Mouse (Mus musculus): ENCODE results near the gene Il12rb1.

The Il12rb1 gene

DNA sequence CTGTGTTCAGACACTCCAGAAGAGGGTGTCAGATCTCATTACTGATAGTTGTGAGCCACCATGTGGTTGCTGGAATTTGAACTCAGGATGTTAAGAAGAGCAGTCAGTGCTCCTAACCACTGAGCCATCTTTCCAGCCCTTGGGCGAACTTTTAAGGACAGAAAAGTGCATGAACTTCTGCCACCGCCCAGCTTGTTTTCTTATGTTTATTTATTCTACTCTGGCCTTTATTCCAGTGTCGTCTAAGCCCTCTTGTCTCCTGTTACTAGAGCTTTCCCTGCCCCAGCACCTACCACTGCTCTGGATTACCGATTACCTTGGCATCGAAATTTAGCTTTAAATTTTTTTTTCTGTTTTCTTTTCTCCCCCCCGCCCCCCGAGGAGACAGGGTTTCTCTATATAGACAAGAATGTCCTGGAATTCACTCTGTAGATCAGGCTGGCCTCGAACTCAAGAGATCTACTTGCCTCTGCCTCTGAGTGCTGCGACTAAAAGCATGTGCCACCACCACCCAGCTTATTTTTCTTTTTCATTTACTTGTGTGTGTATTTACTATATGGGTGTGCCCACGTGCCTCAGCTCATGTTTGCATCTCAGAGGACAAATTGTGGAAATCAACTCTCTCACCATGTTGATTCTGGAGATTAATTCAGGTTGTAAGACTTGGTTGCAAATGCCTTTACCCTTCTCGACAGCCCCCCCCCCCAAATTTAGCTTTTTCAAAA, 5.3 kb upstream of the Il12rb1 start:
- TF ChIP-seq GATA4 (IDR thresholded peaks at IDR 0.05; ENCODE audit: insufficient replicate concordance, low read length), result no peak

GRCm38 (mm10) chr8:70803761-70804480, 4.3 kb upstream of the Il12rb1 start:
- no peak for TF ChIP-seq GATA4 (IDR thresholded peaks at IDR 0.05; ENCODE audit: insufficient replicate concordance, low read length)

DNA sequence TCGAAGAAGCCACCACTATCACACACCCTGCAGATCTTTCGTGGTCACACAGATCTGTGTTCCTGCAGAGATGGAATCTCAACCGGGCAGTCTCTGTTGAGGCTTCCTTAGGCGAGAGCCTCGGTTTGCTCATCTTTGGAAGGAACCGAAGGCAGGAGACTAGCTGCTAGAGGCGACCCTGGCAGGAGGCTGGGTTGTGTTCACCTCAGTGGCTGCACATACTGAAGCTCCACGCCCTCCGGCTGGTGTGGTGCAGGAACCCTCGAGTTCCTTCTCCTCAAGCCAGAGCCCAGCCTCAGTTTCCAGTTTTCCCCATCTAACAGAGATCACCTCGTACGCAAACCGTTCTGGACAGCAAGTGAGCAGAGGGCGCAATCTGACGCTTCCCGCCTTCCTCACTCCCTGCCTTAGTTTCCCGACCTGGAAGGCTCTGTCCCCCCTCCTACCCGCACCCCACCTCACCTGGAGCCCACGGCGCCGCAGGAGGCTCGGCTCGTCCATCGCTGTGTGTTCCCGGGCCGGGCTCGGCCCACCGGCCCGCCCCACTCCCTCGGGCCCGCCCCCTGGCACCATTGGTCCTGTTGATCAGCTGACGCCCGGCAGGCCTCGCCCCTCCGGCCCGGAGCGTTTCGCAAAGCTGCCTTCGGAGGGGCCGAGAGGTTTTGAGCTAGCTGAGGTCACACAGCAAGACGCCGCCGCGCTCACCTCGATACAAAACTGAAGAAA, 3.6 kb upstream of the Il12rb1 start, which contains the start of gene Mast3:
Gene Mast3, minus strand, starts transcription at position 574 of the 726 bp plus-strand sequence.
- no peak for TF ChIP-seq GATA4 (IDR thresholded peaks at IDR 0.05; ENCODE audit: insufficient replicate concordance, low read length)

DNA sequence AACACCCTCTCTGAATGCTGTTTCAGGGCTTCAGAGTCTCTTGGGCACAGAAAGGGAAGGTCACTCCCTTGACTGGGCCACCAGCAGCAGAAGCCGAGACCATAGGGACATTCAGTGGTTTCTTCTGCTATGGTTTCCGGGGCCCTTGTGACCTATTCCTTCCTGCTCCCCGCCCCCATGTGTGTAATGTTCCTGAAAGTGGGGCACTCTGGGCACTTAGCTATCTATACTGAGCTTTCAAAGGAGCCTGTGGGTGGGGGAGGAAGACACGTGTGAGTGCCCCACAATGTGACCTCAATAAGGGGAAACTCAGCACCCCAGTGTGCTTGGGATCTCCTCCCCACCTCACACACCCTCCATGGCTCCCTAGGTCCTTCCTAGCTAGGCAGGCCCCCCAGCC, 1.7 kb upstream of the Il12rb1 start:
- TF ChIP-seq GATA4 (IDR thresholded peaks at IDR 0.05; ENCODE audit: insufficient replicate concordance, low read length), result no peak

DNA sequence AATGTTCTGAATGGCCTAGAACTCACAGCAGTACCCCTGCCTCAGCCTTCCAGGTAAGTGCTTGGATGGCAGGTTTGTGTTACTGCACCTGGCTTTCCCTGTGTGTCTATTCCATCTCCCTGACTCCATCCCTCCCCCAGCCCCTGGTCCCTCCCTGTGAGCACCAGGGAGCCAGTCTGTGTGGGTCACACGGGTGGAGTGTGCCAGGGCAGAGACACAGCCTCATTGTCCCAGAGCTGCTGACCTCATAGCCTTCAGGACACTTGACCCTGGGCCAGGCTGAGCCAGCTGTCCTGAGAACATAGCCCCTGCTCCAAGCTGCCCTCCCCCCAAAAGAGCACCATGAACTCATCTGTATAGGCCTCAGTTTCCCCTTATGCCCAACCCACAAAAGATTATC, 945 bp upstream of the Il12rb1 start:
- no peak for TF ChIP-seq GATA4 (IDR thresholded peaks at IDR 0.05; ENCODE audit: insufficient replicate concordance, low read length)

DNA sequence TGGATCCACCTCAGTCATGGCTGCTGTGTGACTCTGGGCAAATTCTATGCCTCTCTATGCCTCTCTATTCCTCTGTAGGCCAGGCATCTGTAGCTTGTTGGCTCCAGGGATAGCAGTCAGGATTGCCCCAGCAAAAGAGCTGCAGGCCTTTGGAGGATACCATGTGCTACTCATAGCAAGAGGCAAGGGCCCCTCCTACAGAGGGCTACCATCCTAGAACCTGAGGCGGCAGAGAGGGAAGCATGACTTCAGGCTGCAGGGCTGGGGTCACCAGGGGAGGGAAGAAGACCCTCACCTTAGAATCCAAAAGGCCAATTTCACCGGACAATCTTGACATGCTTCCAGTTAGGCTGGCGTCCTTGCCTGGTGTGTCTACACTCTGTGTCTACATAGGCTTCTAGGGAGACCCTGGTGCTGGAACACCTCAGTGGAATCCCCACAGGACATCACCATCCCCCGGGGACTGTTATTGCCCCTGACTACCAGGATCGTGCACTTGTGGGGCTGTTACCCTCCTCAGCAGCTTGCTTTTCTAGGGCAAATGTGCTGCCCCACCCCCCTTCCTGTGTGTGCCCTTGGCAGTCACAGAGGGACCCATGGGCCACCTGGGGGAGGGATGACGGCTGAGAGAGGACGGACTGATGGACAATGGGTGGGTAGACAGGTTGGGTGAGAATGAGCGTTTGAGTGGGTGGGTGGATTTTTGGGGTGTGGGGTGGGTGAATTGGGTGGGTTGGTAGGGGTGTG, 879 bp downstream of the Il12rb1 start:
- no peak for TF ChIP-seq GATA4 (IDR thresholded peaks at IDR 0.05; ENCODE audit: insufficient replicate concordance, low read length)

- TF ChIP-seq GATA4 (IDR thresholded peaks at IDR 0.05; ENCODE audit: insufficient replicate concordance, low read length), result no peak
Observed at GRCm38 (mm10) chr8:70810962-70811680, 2.9 kb downstream of the Il12rb1 start.

GRCm38 (mm10) chr8:70812055-70812454, 3.8 kb downstream of the Il12rb1 start:
- TF ChIP-seq GATA4 (IDR thresholded peaks at IDR 0.05; ENCODE audit: insufficient replicate concordance, low read length), result no peak

DNA sequence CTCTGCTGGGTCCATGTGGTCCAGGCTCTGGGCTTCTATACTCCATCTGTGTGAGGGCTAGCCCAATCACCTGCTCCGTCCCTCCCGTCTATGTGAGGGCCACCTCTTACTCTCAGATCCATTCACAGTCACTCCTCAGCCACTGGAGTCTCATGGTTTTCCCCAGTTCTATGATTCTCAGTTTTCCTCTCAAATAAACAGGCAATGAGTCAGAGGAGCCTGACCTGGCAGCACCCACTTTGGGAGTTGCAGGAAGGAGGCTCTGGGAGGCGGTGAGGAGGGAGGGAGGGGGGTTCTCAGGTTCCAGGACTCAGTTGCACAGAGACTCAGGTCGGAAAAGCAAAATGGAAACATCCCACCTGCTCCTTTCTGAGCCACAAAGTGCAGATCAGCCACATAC, 4.6 kb downstream of the Il12rb1 start:
- TF ChIP-seq GATA4 (IDR thresholded peaks at IDR 0.05; ENCODE audit: insufficient replicate concordance, low read length), result no peak

DNA sequence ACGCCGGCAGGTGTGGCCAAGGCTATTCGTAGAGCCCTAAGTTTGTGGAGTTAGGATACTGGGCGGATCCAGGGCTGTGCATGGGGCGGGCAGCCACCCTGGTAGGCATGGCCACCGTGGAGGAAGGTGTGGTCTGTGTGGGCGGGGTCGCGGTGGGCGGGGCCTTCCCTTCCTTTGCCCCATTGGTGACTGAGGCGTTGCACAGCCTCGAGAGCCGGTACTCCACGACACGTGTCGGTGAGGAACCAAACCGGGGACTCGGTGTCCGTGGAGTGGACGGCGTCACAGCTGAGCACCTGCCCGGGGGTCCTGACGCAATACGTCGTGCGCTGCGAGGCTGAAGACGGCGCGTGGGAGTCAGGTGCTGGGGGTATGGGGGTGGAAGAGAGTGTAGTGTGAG, 8.4 kb downstream of the Il12rb1 start:
- TF ChIP-seq GATA4 (IDR thresholded peaks at IDR 0.05; ENCODE audit: insufficient replicate concordance, low read length), result no peak

DNA sequence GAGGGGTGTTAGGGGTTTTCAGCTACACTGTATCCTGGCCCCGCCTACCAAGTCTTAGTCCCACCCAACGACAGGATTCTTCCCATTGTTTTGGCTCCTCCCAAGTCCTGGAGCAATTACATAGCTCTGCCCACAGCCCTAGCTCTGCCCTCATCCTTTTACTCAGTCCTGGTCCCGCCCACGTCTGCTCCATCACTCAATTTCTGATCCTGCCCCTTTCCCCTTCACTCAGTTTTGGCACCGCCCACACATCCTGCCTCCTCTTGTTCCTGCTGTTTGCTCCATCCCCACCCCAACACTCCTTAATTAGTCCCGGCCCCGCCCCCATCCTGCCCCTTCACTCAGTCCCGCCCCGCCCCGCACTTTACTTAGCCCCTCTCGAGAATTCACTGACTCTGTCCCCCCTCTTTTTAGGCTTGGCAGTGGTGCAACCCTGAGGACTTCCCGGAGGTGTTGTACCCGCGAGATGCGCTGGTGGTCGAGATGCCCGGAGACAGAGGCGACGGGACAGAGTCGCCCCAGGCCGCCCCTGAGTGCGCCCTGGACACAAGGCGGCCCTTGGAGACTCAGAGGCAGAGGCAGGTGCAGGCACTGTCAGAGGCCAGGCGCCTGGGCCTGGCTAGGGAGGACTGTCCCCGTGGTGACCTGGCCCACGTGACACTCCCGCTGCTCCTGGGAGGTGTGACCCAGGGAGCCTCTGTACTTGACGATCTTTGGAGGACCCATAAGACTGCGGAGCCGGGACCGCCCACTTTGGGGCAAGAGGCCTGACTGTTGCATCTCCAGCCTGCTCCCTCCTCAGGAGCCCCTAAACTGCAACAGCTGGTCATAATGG, 12.1 kb downstream of the Il12rb1 start:
- no peak for TF ChIP-seq GATA4 (IDR thresholded peaks at IDR 0.05; ENCODE audit: insufficient replicate concordance, low read length)

DNA sequence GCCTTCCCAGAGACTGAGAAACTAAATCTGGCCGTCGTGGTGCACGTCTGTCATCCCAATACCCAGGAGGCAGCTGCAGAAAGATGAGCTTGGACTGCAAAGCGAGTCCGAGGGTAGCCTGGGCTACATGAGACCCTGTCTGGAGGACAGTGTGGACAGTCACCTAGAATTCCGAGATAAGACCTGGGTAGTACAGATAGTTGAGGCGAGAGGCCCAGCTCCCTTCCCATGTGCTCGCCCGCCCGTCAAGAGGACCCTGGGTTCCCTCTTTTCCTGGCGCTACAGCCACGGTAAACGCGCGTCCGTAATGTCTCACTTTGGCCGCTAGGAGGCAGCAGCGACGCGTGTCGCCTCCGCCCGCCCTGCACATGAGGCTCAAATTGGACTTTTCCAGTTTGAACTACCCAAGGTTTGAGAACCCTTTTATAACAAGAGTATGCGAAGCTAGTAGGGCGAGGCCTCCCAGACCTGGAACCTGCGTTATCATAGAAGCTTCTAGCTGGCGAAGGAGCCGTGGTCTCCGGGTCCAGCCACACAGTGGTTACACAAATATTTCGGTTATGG, 13.2 kb downstream of the Il12rb1 start:
- no peak for TF ChIP-seq GATA4 (IDR thresholded peaks at IDR 0.05; ENCODE audit: insufficient replicate concordance, low read length)

- no peak for TF ChIP-seq GATA4 (IDR thresholded peaks at IDR 0.05; ENCODE audit: insufficient replicate concordance, low read length)
Observed at GRCm38 (mm10) chr8:70821992-70822391, 13.7 kb downstream of the Il12rb1 start.

Measured in liver, adult (tissue).